Mouse (Mus musculus): ENCODE data around the gene Crybb3.
A peak's percentile ranks its signal among the peaks of the same experiment; 100 is the strongest.

The Crybb3 gene

DNA sequence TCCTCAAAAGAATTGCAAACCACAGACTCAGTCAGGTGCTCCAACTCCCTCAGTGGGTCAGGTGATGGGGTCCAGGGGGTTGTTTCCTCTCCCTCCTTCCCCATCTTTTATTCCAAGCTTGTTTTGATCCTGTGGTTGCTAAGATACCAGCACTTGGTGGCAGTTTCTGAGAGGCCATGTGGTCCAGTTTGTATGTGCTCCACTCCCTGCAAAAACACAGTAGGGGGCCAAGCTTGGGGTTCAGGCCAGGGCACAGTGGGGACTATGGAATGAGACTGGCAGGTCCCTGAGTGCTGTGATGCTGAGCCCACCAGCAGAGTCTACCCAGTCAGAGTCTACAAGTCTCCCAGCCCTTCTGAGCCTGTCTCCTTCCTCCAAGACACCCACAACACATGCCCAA, 31.5 kb downstream of the Crybb3 start:
- no peak for DNase-seq (ENCODE audit: low read depth, low spot score)

DNA sequence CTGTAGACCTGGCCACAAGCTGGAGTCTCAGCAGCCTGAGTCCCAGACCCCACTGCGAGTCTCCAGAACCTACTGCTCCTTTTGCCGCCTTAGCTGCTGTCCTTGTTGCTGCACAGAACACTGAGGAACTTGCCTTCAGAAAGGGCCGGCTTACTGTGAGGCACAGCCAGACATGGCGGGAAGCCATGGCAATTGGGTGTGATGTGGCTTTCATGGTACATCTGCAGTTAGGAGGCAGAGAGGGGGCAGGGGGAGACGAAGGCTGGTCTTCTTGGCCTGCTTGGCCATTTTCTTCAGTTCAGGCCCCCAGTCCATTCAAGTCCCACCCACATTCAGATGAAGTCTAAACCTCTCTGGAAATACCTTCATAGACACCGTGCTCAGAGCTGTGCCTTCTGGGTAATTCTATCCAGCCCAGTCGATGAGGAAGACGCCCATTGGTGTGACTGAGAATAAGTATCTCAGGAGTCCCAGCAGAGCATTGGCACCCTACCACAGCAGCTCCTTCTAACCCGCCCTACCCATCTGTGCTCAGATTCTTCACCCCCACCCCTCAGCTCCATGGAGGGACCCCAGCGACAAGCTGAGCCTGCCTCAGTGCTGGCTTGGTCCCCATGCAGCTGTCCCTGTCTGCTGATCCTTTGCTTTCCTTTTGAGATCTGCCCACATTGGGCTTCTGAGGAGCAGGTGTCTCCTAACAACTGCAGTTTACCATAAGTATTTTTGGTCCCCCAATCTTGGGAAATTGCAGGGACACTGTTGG, 35.7 kb downstream of the Crybb3 start:
- peak; percentile 72 for DNase-seq (ENCODE audit: low read depth, low spot score)

DNA sequence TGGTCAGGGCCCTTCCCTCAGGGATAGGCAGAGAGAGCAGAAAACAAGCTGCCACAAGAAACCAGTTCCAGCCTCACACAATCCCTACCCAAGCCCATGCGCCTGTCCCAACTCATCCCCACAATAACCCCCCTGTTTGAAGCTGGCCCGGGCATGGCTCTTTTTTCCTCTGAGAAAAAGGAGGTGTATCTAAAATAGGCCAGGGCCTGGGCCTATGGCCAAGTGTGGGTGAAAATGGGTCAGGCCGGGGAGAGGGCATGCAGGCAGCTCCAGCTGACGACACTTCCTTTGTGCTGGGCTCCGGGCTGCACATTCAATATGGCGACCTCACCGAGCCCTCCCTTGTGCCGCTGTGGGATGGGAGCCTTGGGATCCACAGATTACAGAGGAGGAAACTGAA, 37.9 kb downstream of the Crybb3 start:
- no peak for DNase-seq (ENCODE audit: low read depth, low spot score)

DNA sequence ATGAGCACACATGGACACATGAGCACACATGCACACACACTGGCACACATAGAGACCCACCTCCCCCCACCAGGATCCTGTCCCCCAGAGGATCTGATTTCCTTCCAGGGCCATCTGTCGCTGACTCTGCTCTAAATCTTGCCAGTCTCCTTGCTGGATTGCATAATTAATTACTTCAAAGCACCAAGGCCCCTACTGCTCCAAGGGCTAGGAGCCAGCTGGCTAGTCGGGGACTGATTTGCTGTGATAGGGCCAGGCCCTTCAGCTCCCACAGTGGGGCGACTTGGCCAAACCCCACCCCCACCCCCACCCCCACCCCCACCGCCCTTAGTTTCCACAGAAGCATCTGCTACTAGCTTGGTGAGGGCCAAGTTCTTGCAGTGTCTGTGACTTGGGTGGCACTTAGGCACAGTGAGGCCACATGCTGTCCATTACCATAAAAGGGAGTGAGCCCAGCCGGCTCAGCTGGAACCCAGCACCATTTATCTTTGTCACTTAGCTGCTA, 39.8 kb downstream of the Crybb3 start:
- DNase-seq (ENCODE audit: low read depth, low spot score) = no peak

DNA sequence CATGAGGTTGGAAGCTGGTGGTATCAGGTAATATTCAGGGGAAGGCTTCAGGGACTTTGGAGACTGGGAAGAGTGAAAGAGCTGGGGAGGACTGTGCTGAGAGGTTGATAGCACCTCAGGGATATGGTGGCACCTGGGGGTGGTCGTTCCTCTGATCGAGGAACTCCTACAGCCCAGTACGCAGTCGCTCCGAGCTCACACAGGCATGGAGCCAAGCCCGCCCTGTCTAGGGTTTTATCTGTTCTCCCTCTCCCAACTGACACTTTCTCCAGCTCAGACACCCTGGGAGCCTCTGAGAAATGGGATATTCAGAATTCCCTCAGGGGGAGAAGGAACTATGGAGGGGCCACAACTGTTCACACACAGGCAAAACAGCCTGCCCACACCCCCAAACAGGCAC, 40.6 kb downstream of the Crybb3 start:
- DNase-seq (ENCODE audit: low read depth, low spot score) = no peak

DNA sequence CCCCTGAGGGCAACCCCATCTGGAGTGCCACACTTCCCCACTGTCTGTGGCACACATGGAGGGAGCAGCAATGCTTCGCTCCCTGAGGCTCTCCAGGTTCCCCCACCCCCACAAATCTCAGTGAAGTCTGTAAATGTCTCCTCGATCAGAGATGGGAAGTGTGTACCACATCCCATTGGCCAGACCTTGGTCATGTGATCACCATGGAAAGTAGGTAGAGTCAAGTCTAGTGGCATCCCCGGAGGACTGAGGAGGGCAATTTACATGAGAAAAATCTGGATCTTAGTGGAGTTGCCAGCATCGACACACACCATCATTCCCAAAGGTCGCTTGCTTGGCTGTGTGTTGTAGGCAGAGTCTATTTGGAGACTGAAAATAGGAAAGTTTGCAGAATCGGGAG, 42.8 kb downstream of the Crybb3 start:
- no peak for DNase-seq (ENCODE audit: low read depth, low spot score)

DNA sequence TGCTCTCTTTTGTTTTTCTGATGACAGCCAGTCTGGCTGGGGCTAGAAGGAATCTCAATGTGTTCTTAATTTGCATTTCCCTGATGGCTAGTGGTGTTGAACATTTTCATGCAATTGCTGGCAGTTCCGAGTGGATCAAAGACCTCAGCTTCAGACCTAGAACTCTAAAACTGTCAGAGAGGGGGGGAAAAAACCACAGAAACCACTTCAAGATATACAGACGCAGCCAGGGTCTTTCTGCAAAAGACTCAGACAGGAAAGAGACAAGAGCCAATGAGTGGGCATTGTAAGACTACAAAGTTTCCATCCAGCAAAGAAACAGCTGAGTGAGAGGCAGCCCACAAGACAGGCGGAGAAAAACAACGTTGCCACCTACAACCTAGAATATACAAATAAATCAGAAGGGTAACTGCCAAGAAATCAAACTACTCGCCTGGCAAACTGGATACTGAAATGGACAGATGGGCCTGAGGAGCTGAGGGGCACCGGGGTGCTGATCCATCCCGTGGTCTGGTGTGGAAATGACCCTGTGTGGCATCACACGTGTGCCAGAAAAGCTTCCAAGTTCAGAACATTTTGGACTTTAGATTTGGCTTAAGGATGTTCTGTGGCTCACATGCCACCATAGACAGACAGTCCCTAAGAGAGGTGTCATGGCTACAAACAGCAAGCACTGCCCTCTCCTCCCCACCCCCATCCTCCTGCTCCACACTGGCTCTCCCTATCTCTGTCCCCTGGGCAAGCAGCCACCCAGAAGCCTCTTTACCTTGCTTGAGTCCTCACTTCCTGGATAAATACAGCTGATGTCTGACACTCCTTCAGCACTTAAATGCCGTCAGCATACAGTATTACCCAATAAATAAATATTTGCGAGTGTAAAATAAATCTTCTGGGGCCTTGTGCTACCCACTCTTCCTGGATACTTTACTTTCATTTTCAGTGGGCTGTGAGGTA, 46.0 kb downstream of the Crybb3 start:
- DNase-seq (ENCODE audit: low read depth, low spot score) = no peak

DNA sequence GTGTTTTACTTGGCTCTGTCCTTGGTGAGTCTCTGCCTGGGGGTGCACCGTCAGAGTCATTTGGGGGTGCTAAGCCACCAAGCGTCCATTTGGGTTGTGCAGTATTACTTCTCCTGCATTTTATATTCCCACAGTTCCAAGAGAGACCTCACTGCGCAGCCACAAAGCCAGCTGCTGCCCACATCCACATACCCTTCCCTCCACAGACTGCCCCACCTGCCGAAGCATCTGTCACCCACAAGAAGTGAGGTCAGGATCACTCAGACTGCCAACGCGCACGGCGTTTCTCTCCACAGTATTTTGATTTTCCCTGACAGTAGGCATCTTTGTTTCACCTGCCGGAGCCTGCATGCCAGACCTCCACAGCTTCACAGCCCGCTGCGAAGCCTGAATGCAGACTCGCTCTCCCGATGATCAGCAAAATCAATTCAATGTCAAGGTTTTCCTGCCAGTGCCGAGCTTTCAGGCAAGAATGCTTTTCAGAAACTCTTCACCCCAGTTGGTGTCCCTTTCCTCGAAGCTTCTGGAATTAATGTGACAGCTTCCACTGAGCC, 50.1 kb downstream of the Crybb3 start:
- DNase-seq (ENCODE audit: low read depth, low spot score) = no peak

DNA sequence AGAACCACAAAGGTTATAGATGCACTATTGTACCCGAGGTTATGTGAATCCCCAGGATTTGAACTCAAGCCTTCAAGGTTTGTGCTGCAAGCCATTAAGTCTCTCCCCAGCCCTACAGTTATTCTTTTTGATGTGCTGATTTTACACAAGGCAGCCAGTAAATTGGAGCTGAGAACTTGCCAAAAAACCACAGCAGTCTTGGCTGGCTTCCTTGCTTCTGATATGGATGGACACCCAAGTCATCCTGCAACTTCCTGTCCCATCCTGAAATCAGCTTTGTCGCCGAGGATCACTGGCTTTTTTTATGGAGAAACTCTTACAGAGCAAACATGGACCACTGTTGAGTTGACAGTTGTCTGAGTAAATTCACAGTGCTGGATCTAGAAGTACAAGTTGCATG, 51.3 kb downstream of the Crybb3 start:
- no peak for DNase-seq (ENCODE audit: low read depth, low spot score)

DNA sequence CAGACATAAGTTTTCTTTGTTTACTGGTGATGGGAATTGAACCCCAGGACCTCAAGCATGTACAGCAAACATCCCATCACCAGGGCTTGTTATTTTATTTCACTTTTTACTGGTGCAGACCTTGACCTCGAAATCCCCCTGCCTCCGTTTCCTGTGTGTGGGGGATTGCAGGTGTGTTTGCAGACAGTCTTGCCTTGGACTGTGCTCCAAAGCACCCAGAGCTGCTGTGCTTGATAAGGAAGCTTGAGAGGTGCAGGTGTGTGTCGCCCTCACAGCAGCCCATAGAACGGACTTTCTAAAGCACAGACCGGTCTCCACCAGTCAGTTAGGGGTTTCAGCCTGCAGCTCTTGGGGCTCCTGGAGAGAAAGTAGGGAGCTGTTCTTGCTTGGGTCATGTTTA, 54.7 kb downstream of the Crybb3 start:
- DNase-seq (ENCODE audit: low read depth, low spot score) = no peak

Data from telencephalon, adult 2 months (tissue).